Mouse (Mus musculus) hematopoietic stem cell, adult 5-6 weeks (primary cell): ENCODE measurements around the gene Gsc. TPM values are rescaled to one million over a fixed set of nuclear protein-coding genes. Genes with fewer than 3 reads are reported as not detected.

Source experiments
- total RNA-seq: library from RNA; stranded (forward); fragments of 172-1452, 232-1000 nt; gene quantifications from 2 replicates; pipeline ENCODE4 v1.2.3, GENCODE M21; 2017

The Gsc gene
- total RNA-seq, 1 experiment from 2014 or later = not detected

Other genes starting within 250 kb of the Gsc start
- gene Serpina3g, start 237.1 kb downstream of the Gsc start, total RNA-seq = 197 and 202 TPM in 2 replicates
- 0.10 TPM in 1 of 2 replicates, not detected in the other for gene Serpina3i, start 210.2 kb downstream of the Gsc start, total RNA-seq
- gene Serpina3j, start 158.8 kb downstream of the Gsc start, total RNA-seq = not detected in 2 replicates
- not detected in 2 replicates for gene Serpina3k, start 134.8 kb downstream of the Gsc start, total RNA-seq
- not detected in 2 replicates for gene Serpina3m, start 134.8 kb downstream of the Gsc start, total RNA-seq
- not detected in 2 replicates for gene Serpina3n, start 66.6 kb downstream of the Gsc start, total RNA-seq